Mouse (Mus musculus) kidney, adult 18-20 months (tissue): ENCODE results near the gene Mak.
"Not testable (repeated sequence)": the region's sequence is repeated elsewhere in the genome, so short reads cannot be mapped to it uniquely, and the experiment has no call there.

Source experiments
- DNase-seq: peaks from one replicate; pipeline ENCODE4 v3.0.0; 2021

The Mak gene

GRCm38 (mm10) chr13:41067618-41068017 lies 11.9 kb downstream of the Mak start:
- no peak for DNase-seq

DNA sequence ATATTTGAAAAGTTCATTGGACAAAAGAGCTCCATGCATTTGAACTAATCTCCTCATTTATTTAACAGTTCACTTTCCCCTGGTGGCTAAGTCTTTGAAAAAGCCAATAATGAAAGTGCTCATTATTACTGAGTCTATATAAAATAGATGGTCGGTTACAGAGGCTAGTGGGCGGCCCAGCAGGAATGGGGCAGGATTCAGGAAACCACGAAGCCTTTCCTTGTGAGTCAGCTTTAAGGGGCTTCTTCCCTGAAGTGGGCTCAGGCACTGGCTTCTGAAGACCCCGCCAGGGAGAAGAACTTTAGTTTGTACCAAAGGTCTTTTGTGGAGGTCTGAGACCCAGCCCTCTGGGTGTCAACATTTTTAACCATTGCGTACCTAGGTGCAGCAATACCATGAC lies 27.5 kb downstream of the Mak start:
- no peak for DNase-seq

- DNase-seq: no peak
Observed at GRCm38 (mm10) chr13:41047280-41047679, 32.2 kb downstream of the Mak start.

DNA sequence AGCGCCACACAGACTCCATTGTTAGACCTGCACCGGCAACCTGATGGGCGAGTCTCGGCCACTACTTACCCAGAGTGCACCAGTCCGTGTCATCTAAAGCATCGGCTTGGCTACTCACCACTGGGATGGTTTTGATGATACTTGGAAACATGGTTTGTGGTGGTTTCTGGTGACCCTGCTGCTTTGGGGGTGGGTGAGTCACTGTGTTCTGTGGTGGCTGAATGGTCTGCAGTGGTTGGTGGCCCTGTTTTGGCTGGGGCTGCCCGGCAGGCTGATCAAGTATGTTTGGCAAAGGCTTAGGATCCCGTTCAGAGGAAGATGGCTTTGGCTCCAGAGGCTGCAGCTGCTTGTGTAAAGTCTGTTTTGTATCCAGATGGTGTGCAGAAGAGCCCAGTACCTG lies 33.6 kb downstream of the Mak start:
- DNase-seq: no peak

DNA sequence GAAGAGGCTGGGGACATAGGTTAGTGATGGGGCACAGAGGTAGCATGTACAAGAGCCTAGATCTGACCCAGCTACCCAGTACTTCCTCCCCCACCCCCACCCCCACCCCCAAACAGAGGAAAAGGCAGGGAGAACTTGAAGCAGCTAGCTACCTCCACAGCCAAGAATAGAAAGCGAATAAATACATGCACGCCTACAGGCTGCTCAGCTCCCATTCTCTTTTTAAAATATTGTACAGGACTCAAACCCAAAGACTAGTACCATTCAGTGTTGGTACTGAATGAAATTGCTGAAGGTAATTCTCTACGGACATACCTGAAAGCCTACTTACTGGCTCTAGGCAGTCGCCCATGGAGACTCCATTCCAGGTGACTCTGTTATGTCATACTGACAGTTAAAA lies 37.0 kb downstream of the Mak start:
- no peak for DNase-seq

GRCm38 (mm10) chr13:41030098-41030497 lies 49.4 kb downstream of the Mak start:
- no peak for DNase-seq

DNA sequence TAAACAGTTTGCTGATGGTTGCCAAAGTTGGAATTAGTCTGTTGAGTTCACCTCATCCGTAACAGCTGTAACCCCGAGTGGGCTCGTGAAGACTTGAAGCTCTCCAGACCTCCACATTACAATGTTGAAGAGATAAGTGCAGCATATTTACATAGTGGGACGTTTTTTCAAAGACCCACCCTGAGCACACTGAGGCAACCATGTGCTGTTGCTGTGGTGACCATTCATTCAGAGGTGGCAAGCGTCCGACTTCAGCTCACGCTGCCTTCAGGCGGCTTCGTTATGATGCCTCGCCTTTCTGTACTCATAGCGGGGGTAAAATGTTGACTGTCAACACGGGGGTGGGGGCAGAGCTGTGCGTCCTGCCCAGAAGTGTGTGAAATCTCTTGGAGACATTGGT lies 57.4 kb downstream of the Mak start:
- DNase-seq: no peak

DNA sequence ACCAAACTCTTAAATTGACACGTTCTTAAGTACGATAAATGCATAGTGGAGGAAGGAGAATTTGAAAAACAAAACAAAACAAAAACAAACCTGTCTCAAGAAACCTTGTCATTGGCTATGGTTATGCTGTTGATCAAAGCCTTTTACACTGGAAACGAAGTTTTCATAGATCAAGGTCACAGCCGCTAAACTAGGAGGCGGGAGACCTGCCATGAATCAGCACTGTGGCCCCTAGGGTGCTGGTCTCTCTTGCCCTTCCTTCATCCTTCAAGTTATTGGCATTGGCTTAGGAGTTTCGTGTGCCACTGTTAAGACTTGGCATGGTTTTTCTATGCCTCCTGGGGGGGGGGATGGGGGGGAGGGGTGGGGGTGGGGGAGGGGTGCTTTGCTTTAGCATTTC lies 57.9 kb downstream of the Mak start:
- DNase-seq: no peak

DNA sequence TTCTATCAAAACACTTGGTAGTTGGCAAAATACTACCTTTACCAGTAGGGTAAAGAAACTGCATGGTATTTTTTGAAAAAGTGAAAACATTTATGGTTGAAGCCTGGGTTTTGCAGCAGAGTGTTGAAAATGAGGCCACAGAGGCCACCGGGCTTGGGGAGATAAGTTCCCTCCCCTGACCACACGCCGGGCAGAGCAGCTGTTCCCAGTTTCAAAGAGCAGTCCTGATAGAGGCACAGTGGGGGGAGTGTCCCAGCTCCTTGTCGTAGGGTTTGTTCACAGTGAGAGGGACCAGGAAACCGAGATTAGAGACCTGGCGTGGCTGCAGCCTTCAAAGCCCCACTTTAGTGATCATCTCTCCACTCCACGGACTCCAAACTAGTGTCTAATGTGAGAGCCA lies 59.0 kb downstream of the Mak start:
- no peak for DNase-seq

- DNase-seq: no peak
Observed at GRCm38 (mm10) chr13:41018756-41019591, 60.5 kb downstream of the Mak start.

GRCm38 (mm10) chr13:41018236-41018635 lies 61.3 kb downstream of the Mak start:
- no peak for DNase-seq

- DNase-seq: no peak
Observed at GRCm38 (mm10) chr13:41017832-41018231, 61.7 kb downstream of the Mak start.

- peak; percentile 24 for DNase-seq
Observed at GRCm38 (mm10) chr13:41016797-41017405, 62.6 kb downstream of the Mak start.

GRCm38 (mm10) chr13:41015829-41016634 lies 63.5 kb downstream of the Mak start, which contains the start of gene Tmem14c:
TSS of gene Tmem14c (plus strand) at chr13:41016292.
- DNase-seq: peak; percentile 95

DNA sequence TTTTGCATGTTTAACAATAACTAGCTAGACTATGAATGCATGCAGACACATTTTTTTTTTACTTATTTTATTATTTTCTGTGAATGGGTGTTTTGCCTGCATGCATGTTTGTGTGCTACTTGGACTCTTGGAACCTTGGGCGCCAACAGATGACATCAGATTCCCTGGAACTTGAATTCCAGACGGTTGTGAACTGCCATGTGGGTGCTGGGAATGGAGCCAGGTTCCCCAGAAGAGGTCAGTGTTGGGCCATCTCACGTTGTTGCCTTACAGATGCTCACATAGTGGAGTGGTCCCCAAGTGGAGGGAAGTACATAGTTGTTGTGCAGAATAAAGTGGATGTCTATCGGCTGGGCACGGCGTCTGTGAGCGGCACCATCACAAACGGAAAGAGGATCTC lies 70.6 kb downstream of the Mak start:
- no peak for DNase-seq

DNA sequence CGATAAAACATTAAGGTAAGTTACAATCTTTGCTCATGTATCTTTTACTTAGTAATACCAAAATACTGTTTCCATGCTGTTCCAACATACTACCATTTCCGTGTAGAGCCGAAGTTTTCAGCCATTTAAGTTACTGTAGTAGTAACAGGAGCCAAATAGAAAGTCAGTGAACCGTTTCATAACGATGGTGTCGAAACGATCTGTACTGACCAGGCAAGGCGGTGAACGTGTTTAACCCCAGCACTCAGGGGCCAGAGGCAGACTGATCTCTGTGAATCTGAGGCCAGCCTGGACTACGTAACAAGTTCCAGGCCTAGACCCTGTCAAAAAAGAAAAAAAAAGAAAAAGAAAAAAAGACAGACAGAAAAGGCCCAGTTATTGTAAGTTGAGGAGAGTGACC lies 71.2 kb downstream of the Mak start:
- DNase-seq: no peak

- DNase-seq: no peak
Observed at GRCm38 (mm10) chr13:41006244-41006643, 73.3 kb downstream of the Mak start.

GRCm38 (mm10) chr13:41002001-41002400 lies 77.5 kb downstream of the Mak start:
- DNase-seq: no peak

DNA sequence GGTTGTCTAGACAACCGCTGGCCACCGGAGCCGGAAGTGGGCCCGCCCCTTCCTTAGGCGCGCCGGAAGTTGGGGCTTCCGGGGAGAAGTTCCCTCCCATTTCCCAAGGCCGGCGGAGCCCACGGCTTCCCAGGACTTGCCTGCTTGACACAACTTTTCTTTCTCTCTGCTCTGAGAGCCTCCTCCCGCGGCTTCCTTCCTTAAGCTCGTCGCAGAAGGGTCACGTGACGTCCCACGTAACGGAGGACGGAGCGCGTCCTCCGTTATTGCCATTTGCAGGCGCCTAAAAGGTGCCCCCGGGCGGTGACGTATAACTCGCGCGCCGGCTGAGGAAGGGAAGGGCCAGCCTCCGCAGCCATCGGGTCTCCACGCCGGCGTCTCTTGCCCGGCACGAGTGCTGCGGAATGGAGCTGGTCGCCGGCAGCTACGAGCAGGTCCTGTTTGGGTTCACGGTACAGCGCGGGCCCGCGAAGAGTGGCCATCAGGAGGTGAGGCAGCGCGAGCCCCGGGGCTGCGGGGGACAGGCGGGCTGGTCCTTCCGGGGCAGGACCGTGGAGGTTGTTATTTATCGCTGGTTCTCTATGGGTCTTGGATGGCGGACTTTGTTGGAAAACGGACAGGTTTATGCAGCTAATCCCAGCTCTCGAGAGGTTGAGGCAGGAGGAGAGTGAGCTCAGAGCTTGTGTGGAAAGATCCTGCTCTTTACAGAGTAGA lies 78.4 kb downstream of the Mak start, which contains the start of gene Pak1ip1:
Gene Pak1ip1, plus strand, starts transcription at position 98 of the 714 bp plus-strand sequence.
- peak; percentile 96 for DNase-seq

DNA sequence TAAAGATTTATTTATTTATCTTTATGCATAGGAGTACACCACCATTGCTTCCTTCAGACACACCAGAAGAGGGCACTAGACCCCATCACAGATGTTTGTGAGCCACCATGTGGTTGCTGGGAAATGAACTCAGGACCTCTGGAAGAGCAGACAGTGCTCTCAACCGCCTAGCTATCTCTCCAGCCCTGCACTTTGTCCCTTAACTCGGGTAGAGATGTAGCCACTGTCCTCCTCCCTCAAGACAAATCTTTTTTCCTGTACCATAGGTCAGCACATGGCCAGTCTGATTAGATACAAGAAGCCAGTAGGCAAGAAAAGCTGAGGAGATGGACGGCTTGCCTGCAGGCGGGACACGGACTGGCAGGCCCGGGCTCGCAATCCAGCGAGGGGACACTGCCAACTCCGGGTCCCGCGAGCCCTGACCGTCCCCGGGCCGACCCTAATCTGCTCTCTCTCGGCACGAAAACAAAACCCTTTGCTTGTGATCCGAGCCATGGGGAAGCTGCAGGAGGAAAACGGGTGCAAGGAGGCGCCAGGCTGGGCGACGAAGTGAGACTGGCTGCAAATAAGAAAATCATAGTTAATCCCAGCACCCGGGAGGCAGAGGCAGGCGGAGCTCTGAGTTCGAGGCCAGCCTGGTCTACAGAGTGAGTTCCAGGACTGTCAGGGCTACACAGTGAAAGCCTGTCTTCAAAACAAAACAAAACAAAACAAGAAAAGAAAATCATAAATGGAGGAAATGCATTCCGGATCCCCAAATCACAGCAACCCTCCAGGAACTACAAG lies 79.2 kb downstream of the Mak start:
- no peak for DNase-seq

GRCm38 (mm10) chr13:40998537-40998936 lies 81.0 kb downstream of the Mak start:
- not testable (repeated sequence) for DNase-seq
